Mouse (Mus musculus) neural tube, embryonic 15.5 days (tissue): ENCODE results near the gene Rps6. TPM values are rescaled to one million over a fixed set of nuclear protein-coding genes. Genes with fewer than 3 reads are reported as not detected.
"Not testable (repeated sequence)": the region's sequence is repeated elsewhere in the genome, so short reads cannot be mapped to it uniquely, and the experiment has no call there.

Experiments
- ATAC-seq: fragments of 200-750 bp; cut with Nextera tagmentation; 2 replicates; pipeline ENCODE4 v1.8.0; 2017; ENCODE audit warnings: mild to moderate bottlenecking, moderate TSS enrichment, moderate library complexity; ENCODE audit not compliant: low FRiP score
- H3K27ac ChIP-seq: fragments of 300-500 bp; sonication (generic); replicated peaks from 2 replicates; pipeline ENCODE4 v1.5.1; 2015; ENCODE audit warnings: mild to moderate bottlenecking, inconsistent platforms
- H3K27me3 ChIP-seq: fragments of 300-500 bp; sonication (generic); replicated peaks from 2 replicates; pipeline ENCODE4 v1.6.1; 2015; ENCODE audit warnings: inconsistent platforms
- H3K36me3 ChIP-seq: fragments of 300-500 bp; sonication (generic); 2 replicates; pipeline ENCODE4 v1.6.1; 2015; ENCODE audit warnings: inconsistent platforms
- H3K4me1 ChIP-seq: fragments of 300-500 bp; sonication (generic); 2 replicates; pipeline ENCODE4 v1.6.1; 2015; ENCODE audit warnings: inconsistent platforms
- H3K4me2 ChIP-seq: fragments of 300-500 bp; sonication (generic); 2 replicates; pipeline ENCODE4 v1.6.1; 2015; ENCODE audit warnings: inconsistent platforms, mild to moderate bottlenecking, moderate library complexity
- H3K4me3 ChIP-seq: fragments of 300-500 bp; sonication (generic); replicated peaks from 2 replicates; pipeline ENCODE4 v1.5.1; 2015; ENCODE audit warnings: mild to moderate bottlenecking, inconsistent platforms
- H3K9ac ChIP-seq: fragments of 300-500 bp; sonication (generic); replicated peaks from 2 replicates; pipeline ENCODE4 v1.6.1; 2015; ENCODE audit warnings: mild to moderate bottlenecking, inconsistent platforms
- H3K9me3 ChIP-seq: fragments of 300-500 bp; sonication (generic); replicated peaks from 2 replicates; pipeline ENCODE4 v1.6.1; 2016; ENCODE audit warnings: inconsistent platforms
- WGBS: fragments of 180-500 bp; shearing (Covaris S2); methylation state at CpG from one replicate; pipeline ENCODE4 v1.1.7; 2015; ENCODE audit warnings: mixed read lengths; 5-methylcytosine and 5-hydroxymethylcytosine counted together
- polyA plus RNA-seq: library from polyadenylated mRNA; unstranded; fragments of >200 nt; fragmentation: Nextera tagmentation; extraction: Ambion mirVana; gene quantifications from 2 replicates; pipeline ENCODE4 v1.2.1, GENCODE M21; 2015

The Rps6 gene
- polyA plus RNA-seq, 1 experiment from 2014 or later: 338 TPM

- no peaks in the 10 kb centered on the region for H3K9me3 ChIP-seq
- no peak overlapping the region for H3K27ac ChIP-seq
- WGBS: 93% methylated on average over 2 of the region's 2 CpGs
- H3K36me3 ChIP-seq: peaks cover 44% of the 10 kb centered on the region
- H3K4me2 ChIP-seq: no peak overlapping the region
- H3K4me1 ChIP-seq: no peaks in the 10 kb centered on the region
- no peaks in the 10 kb centered on the region for H3K27me3 ChIP-seq
- H3K9ac ChIP-seq: no peak overlapping the region
- no peak overlapping the region for H3K4me3 ChIP-seq
- no peak for ATAC-seq
Observed at GRCm38 (mm10) chr4:86847246-86847645, 10.0 kb downstream of the Rps6 start.

- peaks cover 46% of the 10 kb centered on the region for H3K36me3 ChIP-seq
- no peak overlapping the region for H3K27ac ChIP-seq
- H3K9ac ChIP-seq: no peak overlapping the region
- no peak overlapping the region for H3K4me3 ChIP-seq
- no peaks in the 10 kb centered on the region for H3K27me3 ChIP-seq
- H3K4me2 ChIP-seq: no peak overlapping the region
- H3K9me3 ChIP-seq: no peaks in the 10 kb centered on the region
- H3K4me1 ChIP-seq: no peaks in the 10 kb centered on the region
- WGBS: 98% methylated on average over 3 of the region's 3 CpGs
- ATAC-seq: no peak
Observed at GRCm38 (mm10) chr4:86845384-86845783, 11.8 kb downstream of the Rps6 start.

- 98% methylated on average over 2 of the region's 2 CpGs for WGBS
- H3K27me3 ChIP-seq, H3K4me2 ChIP-seq, ATAC-seq, H3K27ac ChIP-seq, H3K4me1 ChIP-seq, H3K9ac ChIP-seq, H3K9me3 ChIP-seq, H3K4me3 ChIP-seq: not testable (repeated sequence)
- H3K36me3 ChIP-seq: peaks cover 58% of the 10 kb centered on the region
Observed at GRCm38 (mm10) chr4:86841141-86841540, 16.1 kb downstream of the Rps6 start.

GRCm38 (mm10) chr4:86831896-86832295 lies 25.3 kb downstream of the Rps6 start:
- WGBS: 87% methylated on average over 2 of the region's 2 CpGs
- Histone ChIP-seq H3K9me3 (no peaks in the 10 kb centered on the region), H3K4me3 (no peak overlapping the region), H3K27me3 (no peaks in the 10 kb centered on the region), H3K4me2 (no peak overlapping the region), H3K36me3 (peaks cover 38% of the 10 kb centered on the region), H3K4me1 (no peaks in the 10 kb centered on the region), H3K9ac (no peak overlapping the region), H3K27ac (no peak overlapping the region)
- no peak for ATAC-seq

GRCm38 (mm10) chr4:86825143-86825542 lies 32.1 kb downstream of the Rps6 start:
- ATAC-seq: no peak
- H3K36me3 ChIP-seq: peaks cover 52% of the 10 kb centered on the region
- 94% methylated on average over 7 of the region's 7 CpGs for WGBS
- no peak overlapping the region for H3K9ac ChIP-seq
- no peak overlapping the region for H3K4me3 ChIP-seq
- no peaks in the 10 kb centered on the region for H3K4me1 ChIP-seq
- no peaks in the 10 kb centered on the region for H3K27me3 ChIP-seq
- H3K9me3 ChIP-seq: no peaks in the 10 kb centered on the region
- no peak overlapping the region for H3K4me2 ChIP-seq
- no peak overlapping the region for H3K27ac ChIP-seq

- no peaks in the 10 kb centered on the region for H3K27me3 ChIP-seq
- no peaks in the 10 kb centered on the region for H3K4me1 ChIP-seq
- 89% methylated on average over 2 of the region's 2 CpGs for WGBS
- no peak overlapping the region for H3K27ac ChIP-seq
- H3K9me3 ChIP-seq: no peaks in the 10 kb centered on the region
- no peak overlapping the region for H3K4me2 ChIP-seq
- ATAC-seq: no peak
- peaks cover 43% of the 10 kb centered on the region for H3K36me3 ChIP-seq
- no peak overlapping the region for H3K9ac ChIP-seq
- H3K4me3 ChIP-seq: no peak overlapping the region
Observed at GRCm38 (mm10) chr4:86823169-86823568, 34.0 kb downstream of the Rps6 start.

GRCm38 (mm10) chr4:86814850-86815249 lies 42.4 kb downstream of the Rps6 start:
- H3K4me1 ChIP-seq: no peaks in the 10 kb centered on the region
- H3K9me3 ChIP-seq: no peaks in the 10 kb centered on the region
- H3K27ac ChIP-seq: no peak overlapping the region
- H3K4me3 ChIP-seq: no peak overlapping the region
- WGBS: 91% methylated on average over 3 of the region's 3 CpGs
- H3K9ac ChIP-seq: no peak overlapping the region
- H3K4me2 ChIP-seq: no peak overlapping the region
- H3K36me3 ChIP-seq: peaks cover 8% of the 10 kb centered on the region; the same call in 1 of the 2 replicates
- no peak for ATAC-seq
- H3K27me3 ChIP-seq: no peaks in the 10 kb centered on the region

GRCm38 (mm10) chr4:86810604-86811003 lies 46.6 kb downstream of the Rps6 start:
- no peak for ATAC-seq

More at GRCm38 (mm10) chr4:86810604-86811003, 46.6 kb downstream of the Rps6 start:
- no peaks in the 10 kb centered on the region for H3K4me1 ChIP-seq
- H3K9ac ChIP-seq: no peak overlapping the region
- no peaks in the 10 kb centered on the region for H3K9me3 ChIP-seq
- H3K27me3 ChIP-seq: no peaks in the 10 kb centered on the region
- no peak overlapping the region for H3K4me3 ChIP-seq
- no peak overlapping the region for H3K4me2 ChIP-seq
- H3K36me3 ChIP-seq: peaks cover 14% of the 10 kb centered on the region; the same call in 1 of the 2 replicates
- no peak overlapping the region for H3K27ac ChIP-seq
- WGBS: 64% methylated on average over 2 of the region's 2 CpGs

Other genes starting within 250 kb of the Rps6 start
- 5.9 and 8.5 TPM in 2 replicates for gene Haus6, start 245.4 kb downstream of the Rps6 start, polyA plus RNA-seq
- gene Plin2, start 187.4 kb downstream of the Rps6 start, polyA plus RNA-seq: 40.0 and 53.9 TPM in 2 replicates
- gene Dennd4c, start 108.9 kb downstream of the Rps6 start, polyA plus RNA-seq: 2.7 and 3.9 TPM in 2 replicates
- gene Acer2, start 17.0 kb upstream of the Rps6 start, polyA plus RNA-seq: 18.1 and 18.7 TPM in 2 replicates